Mouse (Mus musculus) olfactory bulb, adult 2 months (tissue): Measurements from ENCODE around the gene Cib3. TPM values are rescaled to one million over a fixed set of nuclear protein-coding genes. Genes with fewer than 3 reads are reported as not detected.

Experiments used
- H3K27ac ChIP-seq: fragments of 200-500 bp; 2 replicates; pipeline ENCODE4 v1.5.1; 2012; ENCODE audit warnings: low read depth, low read length; ENCODE audit not compliant: insufficient read depth
- H3K4me1 ChIP-seq: fragments of 200-500 bp; 2 replicates; pipeline ENCODE4 v1.6.1; 2012; ENCODE audit warnings: low read length; ENCODE audit not compliant: control insufficient read depth, insufficient read depth
- H3K4me3 ChIP-seq: fragments of 200-500 bp; 2 replicates; pipeline ENCODE4 v1.5.1; 2012; ENCODE audit warnings: mild to moderate bottlenecking, low read depth, low read length, moderate library complexity; ENCODE audit not compliant: insufficient read depth
- CTCF ChIP-seq: fragments of 200-500 bp; IDR thresholded peaks from 2 replicates; pipeline ENCODE4 v1.5.1; 2012; ENCODE audit warnings: low read depth, mild to moderate bottlenecking, low read length, moderate library complexity; ENCODE audit not compliant: insufficient read depth
- POLR2A ChIP-seq: fragments of 200-500 bp; IDR thresholded peaks from 2 replicates; pipeline ENCODE4 v1.6.1; 2012; ENCODE audit warnings: mild to moderate bottlenecking, low read depth, low read length, moderate library complexity; ENCODE audit not compliant: insufficient read depth
- WGBS: fragments of 180-500 bp; shearing (Covaris S2); methylation state at CpG from one replicate; pipeline ENCODE4 v1.1.7; 2018; 5-methylcytosine and 5-hydroxymethylcytosine counted together
- polyA plus RNA-seq: library from polyadenylated mRNA; stranded (reverse); fragments of >200 nt; gene quantifications from 2 replicates; pipeline ENCODE4 v1.2.4, GENCODE M21; 2012; ENCODE audit warnings: low replicate concordance; ENCODE audit not compliant: missing spikeins, insufficient read depth, insufficient read length

The Cib3 gene
- not detected in 2 replicates for polyA plus RNA-seq

GRCm38 (mm10) chr8:72212751-72213150 is at the start of gene Cib3:
TSS of gene Cib3 (minus strand) at chr8:72212837.
- 46% methylated on average over 4 of the region's 4 CpGs for WGBS
- no peak within 1 kb of the TSS for H3K27ac ChIP-seq
- TF ChIP-seq CTCF = no peak
- H3K4me3 ChIP-seq = no peak within 1 kb of the TSS
- no peaks in the 10 kb centered on the region for H3K4me1 ChIP-seq

- WGBS = 48% methylated on average over 5 of the region's 5 CpGs
- Histone ChIP-seq H3K27ac (no peak overlapping the region), H3K4me3 (no peak overlapping the region), H3K4me1 (no peaks in the 10 kb centered on the region)
- no peak for TF ChIP-seq POLR2A
- no peak for TF ChIP-seq CTCF
These were observed 49.2 kb upstream of the Cib3 start for GRCm38 (mm10) chr8:72261872-72262271.

- H3K4me1 ChIP-seq = no peaks in the 10 kb centered on the region
These were observed 48.8 kb upstream of the Cib3 start for GRCm38 (mm10) chr8:72261431-72261830.

GRCm38 (mm10) chr8:72261019-72261418 is 48.4 kb upstream of the Cib3 start:
- TF ChIP-seq CTCF (no peak), POLR2A (no peak)
- WGBS = 40% methylated on average over 2 of the region's 2 CpGs
- H3K27ac ChIP-seq = no peak overlapping the region

More at GRCm38 (mm10) chr8:72261431-72261830, 48.8 kb upstream of the Cib3 start:
- TF ChIP-seq POLR2A (no peak), CTCF (no peak)
- Histone ChIP-seq H3K4me3 (no peak overlapping the region), H3K27ac (no peak overlapping the region)

GRCm38 (mm10) chr8:72260585-72260984 is 47.9 kb upstream of the Cib3 start:
- 55% methylated on average over 4 of the region's 4 CpGs for WGBS
- no peaks in the 10 kb centered on the region for H3K4me1 ChIP-seq
- no peak overlapping the region for H3K27ac ChIP-seq
- no peak overlapping the region for H3K4me3 ChIP-seq
- no peak for TF ChIP-seq CTCF
- no peak for TF ChIP-seq POLR2A

More at GRCm38 (mm10) chr8:72261019-72261418, 48.4 kb upstream of the Cib3 start:
- H3K4me3 ChIP-seq = no peak overlapping the region
- H3K4me1 ChIP-seq = no peaks in the 10 kb centered on the region

GRCm38 (mm10) chr8:72259862-72260261 is 47.2 kb upstream of the Cib3 start:
- no peak overlapping the region for H3K4me3 ChIP-seq
- 66% methylated on average over 2 of the region's 2 CpGs for WGBS
- H3K4me1 ChIP-seq = no peaks in the 10 kb centered on the region
- TF ChIP-seq POLR2A (no peak), CTCF (no peak)
- H3K27ac ChIP-seq = no peak overlapping the region

- 78% methylated on average over 1 of the region's 1 CpGs for WGBS
- no peak overlapping the region for H3K4me3 ChIP-seq
- TF ChIP-seq POLR2A = no peak
- no peak for TF ChIP-seq CTCF
- no peak overlapping the region for H3K27ac ChIP-seq
- H3K4me1 ChIP-seq = no peaks in the 10 kb centered on the region
These were observed 45.2 kb upstream of the Cib3 start for GRCm38 (mm10) chr8:72257902-72258238.

GRCm38 (mm10) chr8:72257171-72257901 is 44.7 kb upstream of the Cib3 start:
- no peak for TF ChIP-seq POLR2A
- Histone ChIP-seq H3K4me1 (no peaks in the 10 kb centered on the region), H3K4me3 (no peak overlapping the region), H3K27ac (no peak overlapping the region)
- 59% methylated on average over 7 of the region's 7 CpGs for WGBS

- peaks cover 11% of the 10 kb centered on the region for H3K4me1 ChIP-seq
- H3K4me3 ChIP-seq = no peak overlapping the region
- 74% methylated on average over 2 of the region's 2 CpGs for WGBS
- no peak for TF ChIP-seq POLR2A
- no peak for TF ChIP-seq CTCF
- no peak overlapping the region for H3K27ac ChIP-seq
These were observed 32.0 kb upstream of the Cib3 start for GRCm38 (mm10) chr8:72244610-72245009.

GRCm38 (mm10) chr8:72242226-72242625 is 29.6 kb upstream of the Cib3 start:
- WGBS = 97% methylated on average over 1 of the region's 1 CpGs
- no peak for TF ChIP-seq POLR2A
- TF ChIP-seq CTCF = no peak
- Histone ChIP-seq H3K4me1 (peaks cover 13% of the 10 kb centered on the region), H3K27ac (no peak overlapping the region), H3K4me3 (no peak overlapping the region)

- no peak overlapping the region for H3K27ac ChIP-seq
- peaks cover 13% of the 10 kb centered on the region for H3K4me1 ChIP-seq
- 53% methylated on average over 7 of the region's 7 CpGs for whole genome bisulfite sequencing
- no peak for TF ChIP-seq POLR2A
- no peak for TF ChIP-seq CTCF
- H3K4me3 ChIP-seq = peak overlapping the region; percentile 89; the same call in 1 of the 2 replicates
These were observed 28.3 kb upstream of the Cib3 start for GRCm38 (mm10) chr8:72240951-72241350.
